Mouse (Mus musculus): Measurements from ENCODE around the gene Bckdha. TPM values are rescaled to one million over a fixed set of nuclear protein-coding genes. Genes with fewer than 3 reads are reported as not detected.

Bckdha gene
- polyA plus RNA-seq, 1 experiment = 102 TPM

GRCm38 (mm10) chr7:25644631-25645030 lies 14.2 kb downstream of the Bckdha start:
- no peak for DNase-seq (ENCODE audit: low spot score)

DNA sequence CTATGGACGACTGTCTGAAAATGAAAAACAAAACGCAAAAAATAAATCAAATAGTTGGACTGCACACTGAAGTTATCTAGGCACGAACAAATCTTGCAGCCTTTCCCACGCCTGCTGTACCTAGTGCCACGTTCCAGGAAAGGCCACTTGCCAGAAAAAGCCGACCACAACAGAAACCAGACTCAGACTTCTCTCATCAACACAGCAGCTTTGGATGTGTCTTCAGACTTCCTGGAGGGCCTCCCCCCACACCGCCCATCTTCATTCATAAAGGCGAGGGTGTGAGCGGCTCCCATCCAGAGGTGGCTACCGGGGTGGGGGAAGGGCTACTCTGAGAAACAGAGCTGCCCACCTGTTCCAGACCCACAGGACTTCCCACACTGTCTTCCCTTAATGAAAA lies 14.6 kb downstream of the Bckdha start:
- DNase-seq (ENCODE audit: low spot score) = no peak

- DNase-seq (ENCODE audit: low spot score) = no peak
Measured at GRCm38 (mm10) chr7:25639754-25640153, 19.0 kb downstream of the Bckdha start.

- no peak for DNase-seq (ENCODE audit: low spot score)
Measured at GRCm38 (mm10) chr7:25637099-25637498, 21.7 kb downstream of the Bckdha start.

GRCm38 (mm10) chr7:25636373-25636772 lies 22.4 kb downstream of the Bckdha start:
- no peak for DNase-seq (ENCODE audit: low spot score)

DNA sequence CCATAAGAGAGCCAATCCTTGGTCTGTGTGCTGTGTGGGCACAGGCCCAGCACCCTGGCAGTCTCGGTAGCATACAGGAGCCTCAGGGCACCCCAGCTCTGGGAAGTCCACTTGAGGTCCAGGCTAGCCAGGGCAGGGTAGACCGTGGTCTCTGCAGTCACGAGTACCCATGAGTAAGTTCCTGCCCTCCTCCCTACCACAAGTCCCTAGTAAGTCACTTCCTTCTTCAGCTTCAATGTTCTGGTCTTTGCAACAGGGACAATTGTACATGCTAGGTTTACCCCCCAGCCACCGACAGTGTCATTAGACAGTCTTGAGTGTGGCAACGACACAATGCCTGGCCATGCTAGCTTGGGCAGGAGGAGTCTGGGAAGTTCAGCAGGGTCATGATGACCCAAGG lies 26.1 kb downstream of the Bckdha start:
- DNase-seq (ENCODE audit: low spot score) = no peak

GRCm38 (mm10) chr7:25628323-25628620 lies 30.5 kb downstream of the Bckdha start:
- no peak for DNase-seq (ENCODE audit: low spot score)

DNA sequence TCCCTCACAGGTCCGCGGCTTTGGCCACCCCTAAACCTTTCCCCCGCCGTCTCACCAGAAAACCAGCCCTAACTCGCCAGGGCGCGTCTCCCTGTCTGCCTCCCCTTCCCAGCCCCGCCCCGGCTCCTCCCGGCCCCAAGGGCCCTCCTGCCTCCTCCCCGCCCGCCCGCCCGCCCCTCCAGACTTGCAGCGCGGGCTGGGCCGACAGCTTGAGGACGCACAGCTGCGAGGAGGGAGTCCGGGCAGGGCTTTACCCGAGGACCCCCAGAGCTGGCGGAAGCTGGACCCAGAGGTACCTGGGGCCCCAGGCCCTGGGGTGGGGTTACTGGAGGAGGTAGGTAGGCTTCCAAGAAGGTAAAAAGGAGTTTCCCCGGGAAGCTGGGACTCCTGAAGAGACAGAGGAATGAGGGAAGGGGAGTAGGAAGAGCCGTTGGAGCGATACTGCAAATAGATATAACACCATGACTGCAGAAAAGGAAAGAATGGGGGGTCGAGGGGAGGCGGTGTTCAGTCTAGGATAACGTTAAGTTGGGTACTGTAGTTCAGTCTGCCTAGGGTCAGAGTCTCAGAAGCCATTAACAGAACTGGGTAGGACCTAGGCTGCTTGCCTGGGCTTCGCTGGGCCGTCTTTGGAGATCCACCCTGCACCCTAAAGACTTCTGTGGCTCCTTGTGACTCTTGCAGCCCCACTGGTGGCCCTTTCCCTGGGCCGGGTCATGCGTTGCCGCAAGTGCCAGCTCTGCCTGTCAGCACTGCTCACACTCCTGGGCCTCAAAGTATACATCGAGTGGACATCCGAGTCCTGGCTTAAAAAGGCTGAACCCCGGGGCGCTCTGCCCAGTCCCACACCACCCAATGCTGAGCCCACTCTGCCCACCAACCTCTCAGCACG lies 31.1 kb downstream of the Bckdha start:
- peak; percentile 65 for DNase-seq (ENCODE audit: low spot score)

DNA sequence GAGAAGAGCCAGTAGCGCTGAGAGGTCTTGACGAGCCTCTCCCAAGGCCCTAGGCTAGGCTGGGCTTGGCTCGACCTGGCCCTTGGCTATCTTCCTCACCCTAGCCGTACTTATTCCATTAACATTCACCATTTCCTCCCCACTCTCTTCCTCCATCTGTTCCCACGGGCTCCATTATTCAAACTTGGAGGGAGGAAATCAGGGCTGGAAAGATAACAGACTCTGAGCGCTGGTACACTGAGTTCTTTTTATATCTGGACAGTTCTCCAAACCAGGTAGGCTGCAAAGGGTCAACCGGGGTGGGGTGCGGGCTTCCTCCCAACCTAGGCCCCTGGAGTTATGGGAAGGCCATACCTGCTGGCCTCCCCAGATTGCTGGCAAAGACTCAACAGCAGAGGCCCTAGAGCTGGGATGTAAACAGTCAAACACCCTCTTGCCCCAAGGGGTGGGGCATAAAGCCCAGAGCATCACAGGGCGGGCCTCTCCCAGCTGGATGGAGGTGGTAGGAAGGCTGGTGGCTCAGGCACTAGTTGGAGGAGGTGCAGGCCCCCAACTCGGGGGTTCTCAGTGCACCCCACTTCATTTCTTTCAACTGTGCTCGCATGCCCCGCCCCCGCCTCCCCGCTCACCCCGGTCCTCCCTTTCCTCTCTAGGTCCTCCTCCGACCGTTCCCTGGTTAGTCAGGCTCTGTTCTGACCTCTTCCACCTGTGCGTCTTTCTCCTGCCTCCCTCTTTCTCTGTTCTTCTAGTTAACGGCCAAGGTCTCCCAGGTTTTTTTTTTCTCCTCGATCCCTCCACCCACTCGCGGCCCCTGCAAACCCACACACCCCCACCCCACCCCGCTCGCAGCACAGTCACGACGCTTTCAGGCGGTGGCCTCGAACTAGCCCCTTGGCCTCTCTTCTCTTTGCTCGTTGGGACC lies 32.0 kb downstream of the Bckdha start, which contains the start of gene B3gnt8:
B3gnt8 (plus strand) TSS at position 146 of the 922 bp plus-strand sequence.
- peak; percentile 40 for DNase-seq (ENCODE audit: low spot score)

DNA sequence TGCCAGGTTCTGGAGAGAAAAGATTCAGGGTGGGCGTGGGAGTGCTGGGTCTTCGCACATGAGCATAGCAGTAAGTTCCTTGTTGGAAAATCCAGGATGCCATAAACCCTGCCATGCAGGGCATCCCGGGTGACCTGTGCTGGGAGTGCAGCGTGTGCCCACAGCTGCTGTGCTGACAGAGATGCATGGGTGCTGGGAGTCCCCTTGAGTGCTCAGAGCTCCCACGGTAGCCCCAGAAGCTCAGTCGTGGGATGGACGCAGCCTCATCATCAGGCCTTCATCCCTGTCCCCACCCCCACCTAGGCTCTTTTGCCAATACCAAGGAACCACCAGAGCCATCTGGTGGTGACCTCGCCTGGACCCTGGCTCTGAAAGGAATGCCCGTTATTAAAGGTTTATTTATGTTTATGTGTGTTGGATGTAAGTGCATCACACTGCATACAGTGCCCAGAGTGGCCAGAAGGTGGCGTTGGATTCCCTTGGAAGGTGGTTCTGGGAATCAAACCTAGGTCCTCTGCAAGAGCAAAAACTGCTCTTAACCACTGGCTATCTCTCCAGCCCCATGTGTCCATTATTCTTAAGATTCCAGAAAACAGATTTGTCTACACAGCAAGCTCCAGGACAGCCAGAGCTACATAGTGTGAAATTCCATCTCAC lies 33.1 kb downstream of the Bckdha start:
- no peak for DNase-seq (ENCODE audit: low spot score)

GRCm38 (mm10) chr7:25624851-25625250 lies 33.9 kb downstream of the Bckdha start:
- peak; percentile 18 for DNase-seq (ENCODE audit: low spot score)

GRCm38 (mm10) chr7:25623857-25624370 lies 34.9 kb downstream of the Bckdha start:
- peak; percentile 20 for DNase-seq (ENCODE audit: low spot score)

GRCm38 (mm10) chr7:25620751-25621150 lies 38.0 kb downstream of the Bckdha start:
- peak; percentile 14 for DNase-seq (ENCODE audit: low spot score)

- DNase-seq (ENCODE audit: low spot score) = peak; percentile 18
Measured at GRCm38 (mm10) chr7:25620101-25620500, 38.7 kb downstream of the Bckdha start.

- DNase-seq (ENCODE audit: low spot score) = no peak
Measured at GRCm38 (mm10) chr7:25619722-25619991, 39.1 kb downstream of the Bckdha start.

DNA sequence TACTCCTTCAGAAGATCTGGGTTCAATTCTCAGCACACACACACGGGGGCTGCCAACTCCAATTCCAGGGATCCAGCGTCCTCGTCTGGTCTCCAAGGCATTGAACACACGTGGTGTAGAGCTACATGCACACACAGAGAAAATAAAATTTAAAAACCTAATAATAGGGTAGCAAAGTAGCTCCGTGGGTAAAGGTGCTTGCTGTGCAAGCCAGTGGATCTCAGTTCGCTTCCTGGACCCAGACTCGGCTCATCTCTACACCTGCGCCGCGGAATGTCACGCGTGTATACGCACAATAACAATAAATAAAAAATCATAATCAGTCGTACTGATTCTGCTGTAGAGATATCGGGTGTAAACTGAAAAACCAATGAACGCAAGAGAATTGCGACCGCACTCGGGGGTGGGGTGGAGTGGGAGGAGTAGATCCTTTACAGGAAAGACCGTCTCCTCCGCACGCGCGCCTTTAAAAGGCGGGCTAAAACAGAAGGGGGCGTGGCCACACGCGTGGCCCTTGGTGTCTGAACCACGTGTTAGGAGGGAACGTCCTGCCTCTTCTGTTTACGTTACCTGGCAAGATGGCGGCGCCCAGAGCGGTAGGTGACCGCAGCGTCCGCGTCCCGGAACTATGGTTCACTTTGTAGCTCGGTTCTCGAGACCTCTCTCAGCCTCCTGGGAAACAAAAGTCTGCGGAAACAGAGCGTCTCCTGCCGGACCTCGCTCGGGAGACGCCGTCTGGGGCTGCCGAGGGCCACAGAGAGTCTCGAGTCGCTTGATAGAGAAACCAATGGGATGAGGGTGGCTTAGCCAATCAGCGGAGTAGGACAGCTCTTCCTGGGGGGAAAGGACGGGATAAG lies 39.7 kb downstream of the Bckdha start, which contains the start of gene Dmac2:
Dmac2 (plus strand) TSS at position 550 of the 857 bp plus-strand sequence.
- peak; percentile 77 for DNase-seq (ENCODE audit: low spot score)

DNA sequence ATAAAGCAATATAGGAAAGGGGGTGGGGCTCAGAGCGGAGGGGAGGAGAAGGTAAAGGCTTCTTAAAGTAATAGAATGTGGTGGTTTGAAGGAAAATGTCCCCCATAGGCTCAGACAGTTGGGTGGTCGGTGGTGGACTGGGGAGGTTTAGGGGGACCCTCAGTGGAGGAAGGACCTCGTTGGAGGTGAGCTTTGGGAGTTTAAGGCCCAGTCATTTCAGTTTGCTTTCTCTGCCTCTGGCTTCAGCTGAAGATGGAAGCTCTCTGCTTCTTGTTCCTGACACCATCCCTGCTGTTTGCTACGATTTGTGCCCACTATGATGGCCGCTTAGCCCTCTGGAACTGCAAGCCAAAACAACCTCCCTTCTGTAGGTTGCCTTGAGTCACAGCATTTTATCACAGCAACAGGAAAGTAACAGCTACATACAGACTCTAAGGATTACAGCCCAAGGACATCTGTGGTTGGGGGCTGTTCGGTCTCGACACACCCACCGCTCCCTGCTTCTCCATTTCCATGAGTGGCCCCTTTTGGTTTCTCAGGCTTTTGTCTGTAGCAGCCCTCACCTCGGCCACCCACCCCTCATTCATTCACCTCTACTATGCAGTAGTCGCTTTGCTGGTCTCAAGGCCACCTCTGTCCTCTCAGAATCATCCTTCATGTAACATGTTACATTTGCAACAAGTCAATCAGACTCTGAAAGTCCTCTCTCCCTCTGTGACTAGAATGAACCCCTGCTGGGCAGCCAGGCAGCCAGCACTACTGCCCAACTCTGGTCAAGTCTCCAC lies 41.2 kb downstream of the Bckdha start:
- DNase-seq (ENCODE audit: low spot score) = no peak

DNA sequence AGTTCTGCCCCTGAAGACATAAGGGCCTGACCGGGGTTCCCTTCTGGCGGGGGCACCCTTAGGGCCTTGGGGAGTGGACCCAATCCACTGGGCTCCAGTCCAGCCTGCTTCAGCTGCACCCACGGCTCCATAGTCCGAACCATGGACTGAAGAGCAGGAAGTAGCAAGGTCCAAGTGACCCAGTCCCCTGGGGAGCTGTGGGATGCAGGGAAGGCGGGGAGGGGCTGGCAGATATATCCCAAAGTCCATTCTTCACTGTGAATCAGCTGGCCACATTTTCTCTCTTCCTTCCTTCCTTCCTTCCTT lies 43.1 kb downstream of the Bckdha start, which contains the start of gene Erich4:
Erich4 (minus strand) TSS at position 187 of the 306 bp plus-strand sequence.
- DNase-seq (ENCODE audit: low spot score) = no peak

DNA sequence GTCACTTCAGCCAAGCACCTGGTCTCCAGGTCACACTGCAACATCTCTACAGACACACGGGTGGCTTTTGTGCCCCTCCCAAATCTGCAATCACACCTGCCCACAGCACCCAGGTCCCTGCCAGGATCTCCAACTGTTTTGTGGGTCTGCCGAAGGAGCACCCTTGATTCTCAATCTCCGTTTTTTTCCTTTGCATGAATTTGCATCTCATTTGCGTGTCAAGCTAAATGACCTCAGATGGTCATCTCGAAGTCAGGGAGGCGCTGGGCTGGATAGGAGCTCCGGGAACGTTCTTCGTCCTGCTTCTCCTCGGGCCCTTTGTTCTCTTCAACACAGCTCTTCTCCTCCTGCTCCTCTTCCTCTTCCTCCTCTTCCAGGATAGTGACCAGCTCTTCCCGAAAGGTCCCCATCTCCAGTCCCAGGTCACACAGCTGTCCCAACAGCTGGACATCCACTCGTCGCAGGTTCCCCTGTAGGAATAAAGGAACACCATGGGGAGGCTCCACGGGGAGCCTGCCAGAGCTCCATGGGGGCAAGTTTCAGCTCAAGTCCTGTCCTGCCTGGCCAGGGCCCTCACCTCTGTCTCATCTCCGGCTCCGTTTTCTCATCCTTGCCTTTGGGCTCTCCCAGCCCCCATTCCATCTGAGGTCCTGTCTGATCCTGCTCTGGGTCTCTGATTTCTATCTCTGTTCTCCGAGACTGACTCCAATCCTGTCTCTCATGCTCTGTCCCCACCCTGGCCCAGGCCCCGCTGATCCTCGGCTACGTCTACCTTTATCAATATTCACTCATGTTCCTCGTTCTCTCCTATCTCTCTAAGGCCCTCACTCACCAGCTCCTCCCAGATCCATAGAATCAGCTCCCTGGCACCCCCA lies 43.7 kb downstream of the Bckdha start:
- DNase-seq (ENCODE audit: low spot score) = no peak

Data from urinary bladder, adult 2 months (tissue).